Mouse (Mus musculus) C2C12 (cell line): ENCODE results near the gene Sgk1.

Source experiments
- CEBPB ChIP-seq: IDR thresholded peaks from one replicate; pipeline ENCODE4 v1.6.1; 2011; ENCODE audit warnings: low read depth, mild to moderate bottlenecking, control low read depth, moderate library complexity
- CTCF ChIP-seq: IDR thresholded peaks from one replicate; pipeline ENCODE4 v1.5.1; 2011; ENCODE audit not compliant: control insufficient read depth, insufficient read depth, insufficient read length
- FOSL1 ChIP-seq: IDR thresholded peaks from one replicate; pipeline ENCODE4 v1.8.0; 2011; ENCODE audit warnings: mild to moderate bottlenecking, low read length; ENCODE audit not compliant: poor library complexity, insufficient read depth, severe bottlenecking
- MAX ChIP-seq: IDR thresholded peaks from one replicate; pipeline ENCODE4 v1.6.1; 2011; ENCODE audit warnings: mild to moderate bottlenecking, control low read depth
- MYOD1 ChIP-seq: IDR thresholded peaks from one replicate; pipeline ENCODE4 v1.6.1; 2011; ENCODE audit warnings: low read depth; ENCODE audit not compliant: control insufficient read depth, insufficient read length
- MYOG ChIP-seq: IDR thresholded peaks from one replicate; pipeline ENCODE4 v1.6.1; 2011; ENCODE audit not compliant: control insufficient read depth, insufficient read length; ENCODE audit errors: extremely low read depth
- USF1 ChIP-seq: IDR thresholded peaks from one replicate; pipeline ENCODE4 v1.6.1; 2011; ENCODE audit warnings: low read depth, mild to moderate bottlenecking, control low read depth, moderate library complexity

GRCm38 (mm10) chr10:21975384-21975783 is 93.4 kb downstream of the Sgk1 start:
- TF ChIP-seq CTCF (no peak), MYOG (no peak), MYOD1 (no peak), USF1 (no peak), FOSL1 (no peak), MAX (no peak), CEBPB (no peak)
